ENCODE assay signal across 5 mouse cellular contexts in the genomic region with DNA sequence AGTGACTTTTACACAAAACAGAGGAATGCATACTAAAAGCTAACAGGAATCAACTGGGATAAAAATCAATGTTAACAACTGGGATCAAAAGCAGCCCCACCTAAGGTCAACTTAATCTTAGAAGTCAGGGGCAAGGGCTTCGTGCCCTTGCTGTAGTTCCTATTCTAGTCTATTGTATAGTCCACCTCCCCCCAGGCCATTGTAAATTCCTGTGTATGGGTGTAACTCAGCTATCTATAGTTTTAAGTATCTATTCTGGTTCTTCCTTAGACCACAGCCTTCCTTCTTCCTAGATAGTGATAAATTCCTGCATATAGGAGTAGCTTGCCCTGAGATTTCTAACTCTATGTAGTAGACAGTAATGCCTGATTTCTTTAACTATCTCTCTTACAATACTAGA.
DNase-seq lines count a peak whose midpoint lies in the region; TF ChIP-seq lines count a peak whose summit lies in the region.
"Not testable (repeated sequence)": the region's sequence is repeated elsewhere in the genome, so short reads cannot be mapped to it uniquely, and the experiment has no call there.

No protein-coding gene starts in this region.

- TF ChIP-seq EP300 in ES-Bruce4 (IDR thresholded peaks at IDR 0.05; ENCODE audit: insufficient read depth, low read depth, low read length): not testable (repeated sequence)

- H3K27ac ChIP-seq in ES-Bruce4 (ENCODE audit: insufficient read depth, low read length): peak overlapping the region; percentile 98
- peak overlapping the region; percentile 68; the same call in 1 of the 2 replicates for H3K27ac ChIP-seq in ES-E14 (ENCODE audit: insufficient read depth, low read depth, low read length, poor library complexity, severe bottlenecking)

- peaks cover 10% of the 10 kb centered on the region for H3K9me3 ChIP-seq in ES-Bruce4 (replicated peaks; ENCODE audit: control insufficient read depth, insufficient read depth, low read length, poor library complexity, severe bottlenecking)
- H3K9me3 ChIP-seq in ES-E14 (ENCODE audit: control insufficient read depth, insufficient read depth, low read depth, low read length): not testable (repeated sequence)

- H3K4me3 ChIP-seq in ES-Bruce4 (ENCODE audit: low read depth, low read length); ES-E14 (ENCODE audit: insufficient read depth in 1 of 2, low read depth in 1 of 2, low read length in 2 of 2, poor library complexity in 1 of 2, severe bottlenecking in 1 of 2): not testable (repeated sequence)

- TF ChIP-seq CTCF in ES-Bruce4 (IDR thresholded peaks at IDR 0.05; ENCODE audit: low read depth, low read length): not testable (repeated sequence)

- in situ Hi-C loops in ES-E14 (cut with MboI; ENCODE audit: low sequenced_read_pairs in 2 of 2, unreplicated experiment in 2 of 2): not testable (repeated sequence)

- not testable (repeated sequence) for H3K27me3 ChIP-seq in ES-Bruce4 (ENCODE audit: control insufficient read depth, insufficient read depth, low read length, poor library complexity, severe bottlenecking)

- H3K4me1 ChIP-seq in ES-Bruce4 (ENCODE audit: control insufficient read depth, insufficient read depth, low read length): not testable (repeated sequence)
- H3K4me1 ChIP-seq in ES-E14 (ENCODE audit: control insufficient read depth in 2 of 2, insufficient read depth in 2 of 2, low read length in 2 of 2, poor library complexity in 1 of 2): peaks cover 6 to 11% of the 10 kb centered on the region in 2 experiments; a peak in 3 of 4 replicates

- not testable (repeated sequence) for H3K9ac ChIP-seq in ES-Bruce4 (ENCODE audit: low read depth, poor library complexity, severe bottlenecking); ES-E14 (ENCODE audit: insufficient read depth, low read depth, low read length, poor library complexity, severe bottlenecking)

- DNase-seq in ES-CJ7 (ENCODE audit: low read depth, low spot score) (peak; percentile 79), ES-E14 (ENCODE audit: low read depth, low spot score) (peak; percentile 74), R1 (ENCODE audit: low read depth, low spot score) (peak; percentile 89), ZHBTc4 (ENCODE audit: low read depth, low spot score) (peak; percentile 95)

- not testable (repeated sequence) for TF ChIP-seq POLR2A in ES-Bruce4 (IDR thresholded peaks at IDR 0.05; ENCODE audit: insufficient read depth, low read length)

- not testable (repeated sequence) for H3K36me3 ChIP-seq in ES-Bruce4 (ENCODE audit: control insufficient read depth, insufficient read depth, low read length, poor library complexity, severe bottlenecking); ES-E14 (ENCODE audit: control insufficient read depth, insufficient read depth, low read length, poor library complexity, severe bottlenecking)
